Mouse (Mus musculus) myocyte (in vitro differentiated cells): ENCODE results near the gene Rps6kb2. TPM values are rescaled to one million over a fixed set of nuclear protein-coding genes. Genes with fewer than 3 reads are reported as not detected.
A peak's percentile ranks its signal among the peaks of the same experiment; 100 is the strongest.

Experiments used
- H3K27me3 ChIP-seq: one replicate; pipeline ENCODE4 v1.6.1; 2011; ENCODE audit not compliant: control insufficient read depth, insufficient read depth, insufficient read length
- H3K36me3 ChIP-seq: one replicate; pipeline ENCODE4 v1.6.1; 2011; ENCODE audit not compliant: control insufficient read depth, insufficient read depth
- H3K4me2 ChIP-seq: one replicate; pipeline ENCODE4 v1.6.1; 2011; ENCODE audit warnings: low read depth, control low read depth
- H3K4me3 ChIP-seq: one replicate; pipeline ENCODE4 v1.5.1; 2011; ENCODE audit warnings: mild to moderate bottlenecking, control low read depth, moderate library complexity
- H3K79me2 ChIP-seq: one replicate; pipeline ENCODE4 v1.6.1; 2011; ENCODE audit not compliant: control insufficient read depth, insufficient read depth
- H3ac ChIP-seq: one replicate; pipeline ENCODE4 v1.6.1; 2011; ENCODE audit not compliant: control insufficient read depth, insufficient read length
- CEBPB ChIP-seq: IDR thresholded peaks from 2 replicates; pipeline ENCODE4 v1.6.1; 2011; ENCODE audit warnings: mild to moderate bottlenecking, moderate library complexity; ENCODE audit not compliant: poor library complexity, insufficient read depth, severe bottlenecking
- E2F4 ChIP-seq: IDR thresholded peaks from one replicate; pipeline ENCODE4 v1.6.1; 2011; ENCODE audit warnings: mild to moderate bottlenecking, control low read depth, moderate library complexity; ENCODE audit not compliant: insufficient read depth
- MAX ChIP-seq: IDR thresholded peaks from one replicate; pipeline ENCODE4 v1.6.1; 2011; ENCODE audit warnings: low read depth, mild to moderate bottlenecking, control low read depth
- MYOD1 ChIP-seq, 3 experiments: IDR thresholded peaks; one replicate each; pipeline ENCODE4 v1.6.1; 2011; ENCODE audit warnings: control low read depth in 2 of 3, low read depth in 2 of 3, mild to moderate bottlenecking in 2 of 3, moderate library complexity in 1 of 3; ENCODE audit not compliant: insufficient read length in 2 of 3, control insufficient read depth in 1 of 3
- MYOG ChIP-seq, 3 experiments: IDR thresholded peaks; one replicate each; pipeline ENCODE4 v1.6.1; 2011; ENCODE audit warnings: control low read depth in 2 of 3, low read depth in 2 of 3, mild to moderate bottlenecking in 2 of 3; ENCODE audit not compliant: insufficient read length in 2 of 3, control insufficient read depth in 1 of 3, insufficient read depth in 1 of 3
- POLR2A ChIP-seq: IDR thresholded peaks from one replicate; pipeline ENCODE4 v1.6.1; 2011; ENCODE audit warnings: low read depth, mild to moderate bottlenecking, control low read depth, moderate library complexity; ENCODE audit not compliant: insufficient read length
- POLR2AphosphoS2 ChIP-seq: IDR thresholded peaks from one replicate; pipeline ENCODE4 v1.6.1; 2011; ENCODE audit warnings: low read depth, control low read depth; ENCODE audit not compliant: insufficient read length
- REST ChIP-seq: IDR thresholded peaks from one replicate; pipeline ENCODE4 v1.6.1; 2011; ENCODE audit warnings: mild to moderate bottlenecking, control low read depth, moderate library complexity; ENCODE audit not compliant: insufficient read depth, insufficient read length
- SRF ChIP-seq: IDR thresholded peaks from one replicate; pipeline ENCODE4 v1.6.1; 2011; ENCODE audit warnings: low read depth; ENCODE audit not compliant: control insufficient read depth, insufficient read length
- TCF12 ChIP-seq: IDR thresholded peaks from one replicate; pipeline ENCODE4 v1.6.1; 2011; ENCODE audit warnings: mild to moderate bottlenecking, control low read depth; ENCODE audit not compliant: poor library complexity, insufficient read depth, severe bottlenecking
- TCF3 ChIP-seq: IDR thresholded peaks from one replicate; pipeline ENCODE4 v1.6.1; 2011; ENCODE audit warnings: low read depth, control low read depth; ENCODE audit not compliant: insufficient read length
- USF1 ChIP-seq: IDR thresholded peaks from one replicate; pipeline ENCODE4 v1.6.1; 2011; ENCODE audit warnings: low read depth, mild to moderate bottlenecking, control low read depth, moderate library complexity
- polyA plus RNA-seq: library from polyadenylated mRNA; unstranded; fragments of >200 nt; fragmentation: generic; extraction: Trizol; gene quantifications from one replicate; pipeline ENCODE4 v1.2.1, GENCODE M21; 2012; ENCODE audit warnings: missing spikeins

Rps6kb2 gene
- polyA plus RNA-seq, 1 experiment: 42.0 TPM

DNA sequence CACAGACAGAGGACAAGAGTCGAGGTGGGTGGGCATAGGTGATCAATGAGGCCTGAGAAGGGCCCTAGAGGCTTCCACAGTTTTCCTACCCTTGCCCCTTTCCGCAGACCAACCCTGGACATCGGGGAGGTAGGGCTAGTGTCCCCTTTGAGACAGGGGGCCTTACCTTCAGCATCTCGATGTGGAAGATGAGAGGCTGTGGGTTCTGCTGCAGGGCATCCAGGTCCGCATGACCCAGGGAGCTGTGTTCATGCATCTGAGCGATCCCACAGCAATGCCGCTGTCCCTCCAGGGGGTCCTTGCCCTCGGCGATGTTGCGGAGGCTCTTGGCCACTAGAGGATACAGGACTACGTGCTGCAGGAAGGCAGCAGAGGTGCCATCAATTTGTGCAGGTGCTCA, 47.3 kb downstream of the Rps6kb2 start:
- Histone ChIP-seq H3K36me3 (peaks cover 23% of the 10 kb centered on the region), H3K27me3 (no peaks in the 10 kb centered on the region), H3K4me2 (no peak overlapping the region), H3ac (no peak overlapping the region), H3K79me2 (peaks cover 15% of the 10 kb centered on the region), H3K4me3 (no peak overlapping the region)
- TF ChIP-seq POLR2AphosphoS2 (peak; percentile 42), TCF12 (no peak), E2F4 (no peak)

DNA sequence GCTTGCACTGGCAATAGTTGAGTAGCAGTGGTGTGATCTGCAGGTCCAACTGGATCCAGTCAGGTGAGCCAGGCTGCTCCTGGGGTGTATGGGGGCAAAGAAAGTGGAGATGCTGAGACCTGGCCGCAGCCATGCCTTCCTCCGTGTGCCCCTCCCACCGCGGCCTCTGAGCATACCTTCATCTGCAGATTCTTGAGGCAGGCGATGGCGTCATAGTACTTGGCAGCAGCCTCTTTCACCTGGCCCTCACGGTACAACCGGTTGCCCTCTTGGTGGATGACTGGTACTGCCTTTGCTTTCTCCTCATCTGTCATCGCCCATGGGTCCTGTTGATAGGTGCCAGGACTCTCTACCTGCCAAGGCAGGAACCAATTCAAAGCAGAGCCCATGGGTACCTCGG, 48.0 kb downstream of the Rps6kb2 start:
- H3ac ChIP-seq: no peak overlapping the region
- H3K79me2 ChIP-seq: peaks cover 8% of the 10 kb centered on the region
- no peak overlapping the region for H3K4me3 ChIP-seq
- H3K4me2 ChIP-seq: no peak overlapping the region
- H3K27me3 ChIP-seq: no peaks in the 10 kb centered on the region
- H3K36me3 ChIP-seq: peaks cover 23% of the 10 kb centered on the region
- TF ChIP-seq TCF3 (no peak), CEBPB (no peak), POLR2A (no peak), MYOD1 (IDR thresholded peaks at IDR 0.05; ENCODE audit: control insufficient read depth in 1 of 3, insufficient read length in 2 of 3, low read depth in 2 of 3) (no peak), TCF12 (no peak), MYOG (IDR thresholded peaks at IDR 0.05; ENCODE audit: control insufficient read depth in 1 of 3, insufficient read depth in 1 of 3, insufficient read length in 2 of 3, low read depth in 2 of 3) (no peak), USF1 (no peak), MAX (no peak), POLR2AphosphoS2 (no peak), E2F4 (no peak), SRF (no peak), REST (no peak)

DNA sequence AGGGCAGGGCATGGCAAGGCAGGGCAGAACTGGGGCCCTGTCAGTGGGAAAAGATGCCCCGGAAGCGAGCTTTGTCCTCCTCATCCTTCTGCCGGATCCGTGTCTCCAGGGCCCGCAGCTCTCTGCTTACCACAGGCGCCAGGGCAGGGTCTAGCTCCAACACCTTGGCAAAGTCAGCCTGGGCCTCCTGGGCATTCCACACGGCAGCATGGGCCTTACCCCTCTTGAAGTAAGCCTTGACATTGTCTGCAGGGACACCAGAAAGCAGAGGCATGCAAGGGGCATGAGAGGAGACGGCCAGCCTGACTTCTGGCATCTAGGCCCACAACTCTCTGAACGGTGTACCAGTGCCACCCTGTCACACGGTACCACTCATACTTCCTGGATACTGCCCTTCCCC, 48.6 kb downstream of the Rps6kb2 start:
- Histone ChIP-seq H3ac (no peak overlapping the region), H3K79me2 (peaks cover 3% of the 10 kb centered on the region), H3K4me2 (no peak overlapping the region), H3K36me3 (peaks cover 23% of the 10 kb centered on the region), H3K4me3 (no peak overlapping the region), H3K27me3 (no peaks in the 10 kb centered on the region)
- TF ChIP-seq CEBPB (no peak), TCF12 (no peak), MAX (no peak), E2F4 (no peak), REST (no peak), MYOD1 (IDR thresholded peaks at IDR 0.05; ENCODE audit: control insufficient read depth in 1 of 3, insufficient read length in 2 of 3, low read depth in 2 of 3) (no peak), MYOG (IDR thresholded peaks at IDR 0.05; ENCODE audit: control insufficient read depth in 1 of 3, insufficient read depth in 1 of 3, insufficient read length in 2 of 3, low read depth in 2 of 3) (no peak), POLR2A (no peak), SRF (no peak), USF1 (no peak)

DNA sequence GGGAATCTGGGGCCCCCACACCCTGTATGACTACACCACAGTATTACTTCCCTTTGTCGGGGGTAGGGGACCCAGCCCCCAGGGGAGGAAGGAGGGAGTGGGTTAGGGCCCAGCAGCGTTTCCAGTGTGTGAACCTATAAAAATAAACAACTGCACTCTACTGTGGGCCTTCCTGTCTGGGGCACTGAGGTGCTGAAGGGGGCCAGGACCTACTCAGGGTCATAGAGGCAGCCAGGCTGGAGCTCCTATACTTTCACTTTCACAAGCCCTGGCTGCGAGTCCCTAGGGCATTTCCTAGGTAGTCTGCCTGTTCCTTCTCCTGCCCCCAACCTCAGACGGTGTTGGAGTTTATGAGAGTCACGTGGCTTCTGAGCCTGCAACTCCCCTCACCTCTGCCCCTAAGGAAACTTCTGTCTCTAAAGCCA, 49.3 kb downstream of the Rps6kb2 start:
- no peak overlapping the region for H3ac ChIP-seq
- TF ChIP-seq USF1 (peak; percentile 9), REST (no peak), TCF3 (no peak)
- peaks cover 23% of the 10 kb centered on the region for H3K36me3 ChIP-seq
- peak overlapping the region; percentile 59 for H3K4me2 ChIP-seq
- H3K79me2 ChIP-seq: no peaks in the 10 kb centered on the region
- H3K27me3 ChIP-seq: no peaks in the 10 kb centered on the region
- no peak overlapping the region for H3K4me3 ChIP-seq

DNA sequence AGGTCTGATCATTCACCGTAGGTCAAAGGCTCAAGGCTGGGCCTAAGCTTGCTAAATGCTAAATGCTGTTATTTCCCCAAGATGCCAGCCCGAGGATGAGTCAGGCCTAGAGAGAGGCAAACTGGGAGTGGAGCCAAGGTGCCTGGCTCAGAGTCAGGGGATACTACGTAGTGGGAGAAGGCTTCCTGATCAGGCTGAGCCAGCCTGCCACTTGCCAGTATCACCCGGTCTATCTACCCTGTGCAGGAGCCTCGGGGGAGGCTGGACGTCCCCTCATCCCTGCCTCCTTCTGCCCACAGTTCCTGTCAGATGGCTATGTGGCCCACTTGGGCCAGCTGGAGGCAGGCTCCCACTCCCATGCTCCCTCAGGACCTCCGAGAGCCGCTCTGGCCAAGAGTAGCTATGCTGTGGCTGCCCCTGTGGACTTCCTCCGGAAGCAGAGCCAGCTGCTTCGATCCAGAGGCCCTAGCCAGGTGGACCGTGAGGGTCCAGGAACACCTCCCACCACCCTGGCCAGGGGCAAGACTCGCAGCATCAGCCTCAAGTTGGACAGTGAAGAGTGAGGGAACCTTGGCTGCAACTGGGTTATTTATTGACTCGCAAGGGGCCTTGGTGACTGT, 49.9 kb downstream of the Rps6kb2 start:
- TF ChIP-seq MYOG (IDR thresholded peaks at IDR 0.05; ENCODE audit: control insufficient read depth in 1 of 3, insufficient read depth in 1 of 3, insufficient read length in 2 of 3, low read depth in 2 of 3): no peak
- TF ChIP-seq MYOD1 (IDR thresholded peaks at IDR 0.05; ENCODE audit: control insufficient read depth in 1 of 3, insufficient read length in 2 of 3, low read depth in 2 of 3): peak in 1 of 3 experiments; percentile 6
- peak; percentile 31 for TF ChIP-seq POLR2A
- Histone ChIP-seq H3K4me3 (no peak overlapping the region), H3ac (no peak overlapping the region), H3K27me3 (no peaks in the 10 kb centered on the region), H3K79me2 (no peaks in the 10 kb centered on the region), H3K4me2 (peak overlapping the region; percentile 59), H3K36me3 (peaks cover 23% of the 10 kb centered on the region)
